Mouse (Mus musculus): ENCODE results near the gene Stk32c.

GRCm38 (mm10) chr7:139080714-139081113 lies 132.4 kb downstream of the Stk32c start:
- TF ChIP-seq POLR2A (IDR thresholded peaks at IDR 0.05; ENCODE audit: low read depth, low read length) (no peak), CTCF (IDR thresholded peaks at IDR 0.05; ENCODE audit: extremely low read depth, insufficient read depth, insufficient read length, insufficient replicate concordance) (no peak)

Data from spleen, adult 2 months (tissue).